Mouse (Mus musculus) cerebellum, adult (tissue): ENCODE data around the gene Adamts4.

Experiments
- ATAC-seq: cut with Nextera tagmentation; 2 replicates; pipeline ENCODE4 v1.9.2; 2017; ENCODE audit warnings: mild to moderate bottlenecking, moderate library complexity, mixed read lengths; ENCODE audit not compliant: insufficient number of reproducible peaks, low FRiP score, low TSS enrichment

Gene Adamts4

GRCm38 (mm10) chr1:171251594-171252324 lies 1.5 kb downstream of the Adamts4 start:
- no peak for ATAC-seq

GRCm38 (mm10) chr1:171252415-171252814 lies 2.2 kb downstream of the Adamts4 start:
- ATAC-seq: no peak

- no peak for ATAC-seq
These were observed 6.0 kb downstream of the Adamts4 start for GRCm38 (mm10) chr1:171256095-171256818.

- peak; percentile 46; the same call in 1 of the 2 replicates for ATAC-seq
These were observed 6.8 kb downstream of the Adamts4 start for GRCm38 (mm10) chr1:171256937-171257548.

- ATAC-seq: no peak
These were observed 7.6 kb downstream of the Adamts4 start for GRCm38 (mm10) chr1:171257781-171258180.

- ATAC-seq: no peak
These were observed 8.7 kb downstream of the Adamts4 start for GRCm38 (mm10) chr1:171258921-171259320.

- no peak for ATAC-seq
These were observed 10.1 kb downstream of the Adamts4 start for GRCm38 (mm10) chr1:171260316-171260715.

GRCm38 (mm10) chr1:171262594-171263130 lies 12.4 kb downstream of the Adamts4 start:
- peak; percentile 53; the same call in 1 of the 2 replicates for ATAC-seq

- ATAC-seq: no peak
These were observed 13.0 kb downstream of the Adamts4 start for GRCm38 (mm10) chr1:171263185-171263611.

GRCm38 (mm10) chr1:171263666-171264461 lies 13.6 kb downstream of the Adamts4 start:
- no peak for ATAC-seq

GRCm38 (mm10) chr1:171265971-171266744 lies 15.9 kb downstream of the Adamts4 start:
- no peak for ATAC-seq

GRCm38 (mm10) chr1:171268341-171268740 lies 18.1 kb downstream of the Adamts4 start:
- ATAC-seq: no peak

- ATAC-seq: peak; percentile 96
These were observed 19.8 kb downstream of the Adamts4 start, which contains the start of gene B4galt3 for GRCm38 (mm10) chr1:171269848-171270572. B4galt3 (plus strand) TSS chr1:171270328.

- peak; percentile 53; the same call in 1 of the 2 replicates for ATAC-seq
These were observed 20.3 kb downstream of the Adamts4 start for GRCm38 (mm10) chr1:171270573-171270900.

- no peak for ATAC-seq
These were observed 21.0 kb downstream of the Adamts4 start for GRCm38 (mm10) chr1:171271196-171271595.

GRCm38 (mm10) chr1:171271622-171272021 lies 21.4 kb downstream of the Adamts4 start:
- no peak for ATAC-seq

- ATAC-seq: no peak
These were observed 21.9 kb downstream of the Adamts4 start for GRCm38 (mm10) chr1:171272086-171272485.

GRCm38 (mm10) chr1:171274171-171274570 lies 23.9 kb downstream of the Adamts4 start:
- no peak for ATAC-seq
